Mouse (Mus musculus) liver, embryonic 11.5 days (tissue): ENCODE measurements around the gene Rasal1. TPM values are rescaled to one million over a fixed set of nuclear protein-coding genes. Genes with fewer than 3 reads are reported as not detected.
A peak's percentile ranks its signal among the peaks of the same experiment; 100 is the strongest.

Experiments used
- ATAC-seq: fragments of 200-750 bp; cut with Nextera tagmentation; replicated peaks from 2 replicates; pipeline ENCODE4 v1.8.0; 2017; ENCODE audit warnings: moderate number of reproducible peaks, mild to moderate bottlenecking, moderate TSS enrichment, moderate library complexity; ENCODE audit not compliant: low FRiP score
- DNase-seq: peaks from one replicate; pipeline ENCODE4 v3.0.0-alpha.2; 2017; ENCODE audit warnings: low spot score
- H3K27ac ChIP-seq: fragments of 300-500 bp; sonication (generic); 2 replicates; pipeline ENCODE4 v1.5.1; 2014; ENCODE audit warnings: mild to moderate bottlenecking, low read depth, low read length, control low read depth
- H3K27me3 ChIP-seq: fragments of 300-500 bp; sonication (generic); replicated peaks from 2 replicates; pipeline ENCODE4 v1.6.1; 2014; ENCODE audit warnings: low read length, mixed read lengths; ENCODE audit not compliant: control insufficient read depth, insufficient read depth
- H3K36me3 ChIP-seq: fragments of 300-500 bp; sonication (generic); 2 replicates; pipeline ENCODE4 v1.6.1; 2014; ENCODE audit warnings: mild to moderate bottlenecking, low read length, moderate library complexity, mixed read lengths; ENCODE audit not compliant: control insufficient read depth, insufficient read depth
- H3K4me1 ChIP-seq: fragments of 300-500 bp; sonication (generic); replicated peaks from 2 replicates; pipeline ENCODE4 v1.6.1; 2014; ENCODE audit warnings: low read length, mixed read lengths; ENCODE audit not compliant: control insufficient read depth, insufficient read depth
- H3K4me2 ChIP-seq: fragments of 300-500 bp; sonication (generic); 2 replicates; pipeline ENCODE4 v1.6.1; 2014; ENCODE audit warnings: mild to moderate bottlenecking, control low read depth, moderate library complexity
- H3K4me3 ChIP-seq: fragments of 300-500 bp; sonication (generic); 2 replicates; pipeline ENCODE4 v1.5.1; 2014; ENCODE audit warnings: low read depth, low read length, control low read depth
- H3K9ac ChIP-seq: fragments of 300-500 bp; sonication (generic); 2 replicates; pipeline ENCODE4 v1.6.1; 2014; ENCODE audit warnings: low read depth, low read length, control low read depth
- H3K9me3 ChIP-seq: fragments of 300-500 bp; sonication (generic); 2 replicates; pipeline ENCODE4 v1.6.1; 2016; ENCODE audit warnings: low read length, inconsistent platforms, mixed read lengths; ENCODE audit not compliant: control insufficient read depth
- WGBS: fragments of 180-500 bp; shearing (Covaris S2); extraction: QIAGEN DNeasy Blood & Tissue Kit; methylation state at CpG from one replicate; pipeline ENCODE4 v1.1.7; 2014; 5-methylcytosine and 5-hydroxymethylcytosine counted together
- polyA plus RNA-seq: library from polyadenylated mRNA; unstranded; fragments of >200 nt; fragmentation: Nextera tagmentation; extraction: Ambion mirVana; gene quantifications from 2 replicates; pipeline ENCODE4 v1.2.1, GENCODE M21; 2014

The Rasal1 gene
- polyA plus RNA-seq, 1 experiment from 2014 or later = 0.25 TPM

DNA sequence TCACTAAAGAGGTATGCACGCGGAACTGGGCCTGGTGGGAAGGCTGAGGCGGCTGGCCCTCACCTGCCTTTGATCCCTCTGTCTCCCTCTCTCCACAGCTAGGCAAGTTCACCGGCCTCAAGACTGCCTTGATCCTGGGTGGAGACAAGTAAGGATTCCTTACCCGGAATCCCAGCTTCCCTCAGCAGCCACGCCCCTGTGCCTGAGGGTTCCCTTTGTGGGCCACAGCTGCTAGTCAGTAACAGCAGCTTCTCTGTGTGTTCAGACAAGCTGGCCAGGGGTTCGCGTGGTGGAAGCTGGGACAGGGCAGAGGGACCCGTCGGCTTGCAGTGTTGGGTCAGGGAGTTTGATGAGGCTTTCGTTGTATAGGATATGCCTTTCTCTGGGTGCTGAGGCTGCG, 29.8 kb upstream of the Rasal1 start:
- ATAC-seq = no peak
- Histone ChIP-seq H3K4me3 (no peak overlapping the region), H3K36me3 (peaks cover 60% of the 10 kb centered on the region), H3K4me2 (no peak overlapping the region), H3K27me3 (no peaks in the 10 kb centered on the region), H3K9me3 (peaks cover 4% of the 10 kb centered on the region; the same call in 1 of the 2 replicates), H3K4me1 (peaks cover 4% of the 10 kb centered on the region), H3K27ac (no peak overlapping the region), H3K9ac (no peak overlapping the region)
- DNase-seq = no peak
- 88% methylated on average over 12 of the region's 12 CpGs for WGBS

DNA sequence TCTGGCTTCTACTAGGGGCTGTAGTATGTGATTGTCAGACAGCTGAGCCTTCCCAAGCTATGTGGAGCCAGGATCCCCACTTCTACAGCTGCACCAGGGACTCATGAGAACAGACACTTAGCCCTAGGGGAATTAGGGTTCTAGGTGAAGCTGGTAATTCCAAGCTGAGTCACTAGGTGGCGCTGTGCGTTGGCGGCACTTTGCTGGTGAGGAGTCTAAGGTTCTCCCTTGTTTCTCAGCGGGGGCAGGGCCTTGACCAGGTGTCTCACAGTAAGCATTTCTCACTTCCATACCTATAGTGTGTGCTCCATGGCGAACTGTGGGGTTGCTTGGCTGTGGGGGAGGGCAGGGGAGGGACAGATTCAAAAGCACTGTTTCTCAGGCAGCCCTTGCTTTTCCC, 29.4 kb upstream of the Rasal1 start:
- H3K27me3 ChIP-seq = no peaks in the 10 kb centered on the region
- no peaks in the 10 kb centered on the region for H3K4me1 ChIP-seq
- ATAC-seq (no peak), DNase-seq (no peak)
- H3K4me3 ChIP-seq = no peak overlapping the region
- no peak overlapping the region for H3K27ac ChIP-seq
- 25% methylated on average over 5 of the region's 5 CpGs for WGBS
- peaks cover 4% of the 10 kb centered on the region; the same call in 1 of the 2 replicates for H3K9me3 ChIP-seq
- peaks cover 63% of the 10 kb centered on the region for H3K36me3 ChIP-seq
- no peak overlapping the region for H3K9ac ChIP-seq
- H3K4me2 ChIP-seq = no peak overlapping the region

DNA sequence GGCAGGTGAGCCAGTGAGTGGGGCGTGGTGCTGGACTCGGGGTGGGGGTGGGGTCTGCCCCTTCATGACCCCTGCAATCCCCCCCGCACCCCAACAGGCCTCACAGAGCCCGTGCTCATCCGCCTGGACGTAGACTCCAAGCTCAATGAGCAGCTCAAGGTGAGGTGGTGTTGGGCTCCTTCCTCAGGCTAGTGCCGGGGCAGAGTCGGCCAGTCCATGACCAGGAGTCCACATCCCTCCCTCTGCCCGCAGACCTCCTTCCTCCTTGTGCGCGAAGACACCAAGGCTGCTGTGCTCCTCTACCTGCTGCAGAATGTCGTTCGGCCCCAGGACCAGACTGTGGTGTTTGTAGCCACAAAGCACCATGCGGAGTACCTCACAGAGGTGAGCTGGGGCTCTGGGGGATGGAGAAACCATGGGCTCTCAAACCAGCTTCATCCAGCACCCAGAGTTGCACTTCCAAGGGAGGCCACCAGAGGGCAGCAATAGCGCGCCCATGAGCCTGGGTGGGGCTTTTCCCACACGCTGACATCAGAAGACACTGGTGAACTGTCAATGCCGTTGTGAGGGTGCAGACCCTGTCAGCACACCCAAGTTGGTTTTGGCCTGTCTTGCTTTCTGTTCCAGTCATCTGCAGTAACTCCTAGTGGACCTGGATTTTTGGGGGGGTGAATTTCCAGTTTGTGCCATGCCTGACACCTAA, 28.1 kb upstream of the Rasal1 start:
- 66% methylated on average over 18 of the region's 18 CpGs for WGBS
- ATAC-seq = peak; percentile 46
- peaks cover 65% of the 10 kb centered on the region for H3K36me3 ChIP-seq

DNA sequence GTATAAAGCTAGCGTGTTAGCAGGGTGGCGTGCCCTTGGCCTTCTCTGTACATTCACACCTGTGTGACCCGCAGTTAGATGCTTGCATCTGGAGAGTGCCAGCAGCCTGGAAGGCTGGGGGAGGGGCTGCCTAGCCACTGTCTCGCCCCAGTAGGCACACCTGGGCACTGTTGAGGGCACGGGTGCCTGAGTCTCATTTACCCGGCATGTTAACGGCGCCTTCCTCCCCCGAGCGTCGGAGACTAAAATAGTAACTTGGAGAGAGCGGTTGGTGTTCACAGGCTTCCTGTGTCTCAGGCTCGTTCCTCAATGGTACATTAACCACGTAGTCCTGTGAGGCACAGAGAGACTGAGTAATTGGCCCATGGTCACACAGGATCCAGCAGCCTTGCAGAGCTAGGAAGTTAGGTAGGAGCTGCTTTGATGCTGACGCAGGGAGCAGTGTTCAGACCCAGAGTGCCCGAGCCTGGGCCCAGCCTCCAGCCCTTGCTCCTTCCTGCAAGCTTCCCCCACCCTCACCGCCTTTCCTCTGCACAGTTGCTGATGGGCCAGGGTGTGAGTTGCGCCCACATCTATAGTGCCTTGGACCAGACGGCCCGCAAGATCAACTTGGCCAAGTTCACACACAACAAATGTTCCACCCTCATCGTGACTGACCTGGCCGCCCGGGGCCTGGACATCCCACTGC, 27.4 kb upstream of the Rasal1 start:
- no peak overlapping the region for H3K27ac ChIP-seq
- ATAC-seq = no peak
- H3K4me3 ChIP-seq = no peak overlapping the region
- no peak overlapping the region for H3K4me2 ChIP-seq
- H3K4me1 ChIP-seq = no peaks in the 10 kb centered on the region
- DNase-seq = no peak
- no peaks in the 10 kb centered on the region for H3K27me3 ChIP-seq
- no peaks in the 10 kb centered on the region for H3K9me3 ChIP-seq
- WGBS = 87% methylated on average over 23 of the region's 23 CpGs
- no peak overlapping the region for H3K9ac ChIP-seq
- peaks cover 66% of the 10 kb centered on the region for H3K36me3 ChIP-seq

More for the DNA sequence above, 28.1 kb upstream of the Rasal1 start:
- Histone ChIP-seq H3K9me3 (peaks cover 4% of the 10 kb centered on the region; the same call in 1 of the 2 replicates), H3K4me1 (no peaks in the 10 kb centered on the region), H3K9ac (no peak overlapping the region), H3K27ac (no peak overlapping the region), H3K27me3 (no peaks in the 10 kb centered on the region), H3K4me2 (no peak overlapping the region), H3K4me3 (no peak overlapping the region)
- DNase-seq = peak; percentile 81

DNA sequence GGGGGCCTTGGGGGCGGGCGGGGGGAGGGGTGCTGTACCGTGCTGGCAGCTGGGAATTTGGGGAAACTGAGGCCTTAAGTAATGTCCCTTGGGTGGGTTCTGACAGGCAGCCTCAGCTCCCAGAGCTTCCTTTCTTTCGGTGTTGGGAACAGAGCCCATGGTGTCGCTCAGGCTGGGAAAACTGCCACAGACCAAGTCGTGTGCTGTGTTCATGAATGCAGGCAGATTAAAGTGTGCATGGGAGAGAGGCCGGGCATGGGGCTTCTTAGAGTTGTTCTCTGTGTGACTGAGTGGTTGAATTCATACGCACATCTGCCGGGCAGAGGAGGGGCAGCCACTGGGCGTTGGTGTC, 26.8 kb upstream of the Rasal1 start:
- Histone ChIP-seq H3K36me3 (peaks cover 66% of the 10 kb centered on the region), H3K4me1 (no peaks in the 10 kb centered on the region), H3K4me3 (no peak overlapping the region), H3K4me2 (no peak overlapping the region), H3K27me3 (no peaks in the 10 kb centered on the region), H3K9me3 (no peaks in the 10 kb centered on the region), H3K9ac (no peak overlapping the region), H3K27ac (no peak overlapping the region)
- WGBS = 92% methylated on average over 10 of the region's 10 CpGs
- DNase-seq (no peak), ATAC-seq (no peak)

DNA sequence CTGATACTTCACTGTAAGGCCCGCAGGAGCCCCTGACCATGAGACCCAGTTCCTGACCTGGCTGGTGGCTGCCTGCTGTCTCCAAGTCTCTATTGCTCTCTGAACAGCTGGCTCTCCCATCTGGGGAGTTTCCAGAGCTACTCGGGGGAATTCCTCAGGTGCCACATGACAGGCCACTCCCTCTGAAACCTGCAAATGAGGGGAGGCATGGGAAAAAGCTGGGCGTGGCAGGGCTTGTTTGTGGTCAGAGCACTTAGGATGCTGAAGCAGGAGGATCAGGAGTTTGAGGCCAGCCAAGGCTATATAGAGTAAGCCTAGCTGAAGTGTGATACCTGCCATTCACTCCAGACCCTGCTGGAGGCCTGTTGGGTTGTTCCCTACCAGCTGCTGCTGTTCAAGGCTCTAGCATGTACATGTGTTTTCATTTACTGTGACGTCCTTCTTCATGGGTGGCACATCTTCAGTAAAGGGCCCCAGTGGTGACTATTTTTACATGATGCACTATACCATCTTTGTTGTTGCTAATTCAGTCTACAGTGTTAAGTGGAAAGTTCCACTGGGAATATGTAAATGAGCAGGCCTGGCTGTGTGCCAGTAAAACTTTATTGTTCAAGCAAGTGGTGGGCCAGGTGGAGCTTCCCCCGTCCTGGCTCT, 26.3 kb upstream of the Rasal1 start:
- Histone ChIP-seq H3K27me3 (no peaks in the 10 kb centered on the region), H3K36me3 (peaks cover 67% of the 10 kb centered on the region), H3K4me3 (no peak overlapping the region), H3K4me1 (no peaks in the 10 kb centered on the region), H3K27ac (no peak overlapping the region), H3K4me2 (no peak overlapping the region), H3K9me3 (no peaks in the 10 kb centered on the region), H3K9ac (no peak overlapping the region)
- 81% methylated on average over 5 of the region's 5 CpGs for WGBS
- no peak for ATAC-seq
- no peak for DNase-seq

DNA sequence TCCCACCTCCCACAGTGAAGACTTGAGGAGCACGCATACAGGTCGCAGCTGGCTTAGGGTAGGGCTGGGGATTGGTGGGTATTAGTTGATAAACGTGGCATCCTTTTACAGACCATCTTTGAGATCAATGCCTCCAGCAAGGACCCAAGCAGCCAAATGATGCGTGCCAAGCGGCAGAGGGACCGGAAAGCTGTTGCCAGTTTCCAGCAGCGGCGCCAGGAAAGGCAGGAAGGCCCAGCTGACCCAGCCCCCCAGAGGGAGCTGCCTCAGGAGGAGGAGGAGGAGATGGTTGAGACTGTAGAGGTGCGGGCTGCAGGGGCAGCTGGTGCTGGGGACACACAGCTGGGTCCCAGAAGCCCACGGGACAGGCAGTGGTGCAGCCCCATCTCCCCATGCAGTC, 24.2 kb upstream of the Rasal1 start:
- DNase-seq (no peak), ATAC-seq (no peak)
- Histone ChIP-seq H3K4me3 (no peak overlapping the region), H3K4me2 (no peak overlapping the region), H3K27ac (no peak overlapping the region), H3K9ac (no peak overlapping the region), H3K27me3 (peaks cover under 1% of the 10 kb centered on the region), H3K36me3 (peaks cover 57% of the 10 kb centered on the region), H3K9me3 (no peaks in the 10 kb centered on the region), H3K4me1 (no peaks in the 10 kb centered on the region)
- 96% methylated on average over 10 of the region's 10 CpGs for WGBS

DNA sequence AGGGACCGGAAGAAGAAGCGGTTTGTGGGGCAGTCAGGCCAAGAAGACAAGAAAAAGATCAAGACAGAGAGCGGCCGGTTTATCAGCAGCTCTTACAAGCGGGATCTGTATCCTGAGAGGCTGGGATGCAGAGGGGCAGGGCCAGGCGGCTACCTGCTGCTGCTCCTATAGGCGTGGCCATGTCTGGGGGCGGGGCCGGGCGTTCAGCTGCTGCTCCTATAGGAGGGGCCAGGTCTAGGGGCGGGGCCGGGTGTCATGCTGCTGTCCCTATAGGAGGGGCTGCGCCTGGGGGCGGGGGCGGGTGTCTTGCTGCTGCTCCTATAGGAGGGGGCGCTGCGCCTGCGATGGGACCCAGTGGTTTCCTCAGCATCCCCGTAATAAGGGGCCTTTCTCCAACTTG, 22.2 kb upstream of the Rasal1 start:
- H3K4me2 ChIP-seq = no peak overlapping the region
- no peaks in the 10 kb centered on the region for H3K9me3 ChIP-seq
- whole genome bisulfite sequencing = 55% methylated on average over 19 of the region's 19 CpGs
- DNase-seq = peak; percentile 59
- H3K36me3 ChIP-seq = peaks cover 43% of the 10 kb centered on the region
- H3K27me3 ChIP-seq = peaks cover 18% of the 10 kb centered on the region
- no peak overlapping the region for H3K4me3 ChIP-seq
- no peak overlapping the region for H3K9ac ChIP-seq
- 0 out of 2 replicates have a peak, but pooled peaks cover 2% of the 10 kb centered on the region for H3K4me1 ChIP-seq
- ATAC-seq = peak; percentile 71
- no peak overlapping the region for H3K27ac ChIP-seq
